Mouse (Mus musculus) hindbrain, embryonic 11.5 days (tissue): ENCODE data around the gene Dmrt1. TPM values are rescaled to one million over a fixed set of nuclear protein-coding genes. Genes with fewer than 3 reads are reported as not detected.
A peak's percentile ranks its signal among the peaks of the same experiment; 100 is the strongest.
"Not testable (repeated sequence)": the region's sequence is repeated elsewhere in the genome, so short reads cannot be mapped to it uniquely, and the experiment has no call there.

Experiments
- ATAC-seq: fragments of 200-750 bp; cut with Nextera tagmentation; 2 replicates; pipeline ENCODE4 v1.8.0; 2017; ENCODE audit warnings: mild to moderate bottlenecking, moderate TSS enrichment, moderate library complexity; ENCODE audit not compliant: low FRiP score
- DNase-seq: peaks from one replicate; pipeline ENCODE4 v3.0.0-alpha.2; 2015; ENCODE audit warnings: low spot score
- H3K27ac ChIP-seq: fragments of 300-500 bp; sonication (generic); 2 replicates; pipeline ENCODE4 v1.5.1; 2014; ENCODE audit warnings: mild to moderate bottlenecking, low read depth, low read length
- H3K27me3 ChIP-seq: fragments of 300-500 bp; sonication (generic); 2 replicates; pipeline ENCODE4 v1.6.1; 2014; ENCODE audit warnings: mild to moderate bottlenecking, low read length, moderate library complexity, mixed read lengths; ENCODE audit not compliant: control insufficient read depth, insufficient read depth
- H3K36me3 ChIP-seq: fragments of 300-500 bp; sonication (generic); 2 replicates; pipeline ENCODE4 v1.6.1; 2014; ENCODE audit warnings: mild to moderate bottlenecking, low read length, moderate library complexity, mixed read lengths; ENCODE audit not compliant: control insufficient read depth, insufficient read depth
- H3K4me1 ChIP-seq: fragments of 300-500 bp; sonication (generic); replicated peaks from 2 replicates; pipeline ENCODE4 v1.6.1; 2014; ENCODE audit warnings: low read length, mixed read lengths; ENCODE audit not compliant: control insufficient read depth, insufficient read depth
- H3K4me2 ChIP-seq: fragments of 300-500 bp; sonication (generic); replicated peaks from 2 replicates; pipeline ENCODE4 v1.6.1; 2014; ENCODE audit warnings: mild to moderate bottlenecking, low read depth, low read length
- H3K4me3 ChIP-seq: fragments of 300-500 bp; sonication (generic); 2 replicates; pipeline ENCODE4 v1.5.1; 2014; ENCODE audit warnings: low read depth, low read length
- H3K9ac ChIP-seq: fragments of 300-500 bp; sonication (generic); 2 replicates; pipeline ENCODE4 v1.6.1; 2014; ENCODE audit warnings: low read depth, low read length
- H3K9me3 ChIP-seq: fragments of 300-500 bp; sonication (generic); 2 replicates; pipeline ENCODE4 v1.6.1; 2016; ENCODE audit warnings: low read length; ENCODE audit not compliant: control insufficient read depth
- WGBS: fragments of 180-500 bp; shearing (Covaris S2); extraction: QIAGEN DNeasy Blood & Tissue Kit; methylation state at CpG from one replicate; pipeline ENCODE4 v1.1.7; 2014; 5-methylcytosine and 5-hydroxymethylcytosine counted together
- polyA plus RNA-seq: library from polyadenylated mRNA; unstranded; fragments of >200 nt; fragmentation: Nextera tagmentation; extraction: Ambion mirVana; gene quantifications from 2 replicates; pipeline ENCODE4 v1.2.1, GENCODE M21; 2014

Gene Dmrt1
- polyA plus RNA-seq: 0.06 and 0.15 TPM in 2 replicates

DNA sequence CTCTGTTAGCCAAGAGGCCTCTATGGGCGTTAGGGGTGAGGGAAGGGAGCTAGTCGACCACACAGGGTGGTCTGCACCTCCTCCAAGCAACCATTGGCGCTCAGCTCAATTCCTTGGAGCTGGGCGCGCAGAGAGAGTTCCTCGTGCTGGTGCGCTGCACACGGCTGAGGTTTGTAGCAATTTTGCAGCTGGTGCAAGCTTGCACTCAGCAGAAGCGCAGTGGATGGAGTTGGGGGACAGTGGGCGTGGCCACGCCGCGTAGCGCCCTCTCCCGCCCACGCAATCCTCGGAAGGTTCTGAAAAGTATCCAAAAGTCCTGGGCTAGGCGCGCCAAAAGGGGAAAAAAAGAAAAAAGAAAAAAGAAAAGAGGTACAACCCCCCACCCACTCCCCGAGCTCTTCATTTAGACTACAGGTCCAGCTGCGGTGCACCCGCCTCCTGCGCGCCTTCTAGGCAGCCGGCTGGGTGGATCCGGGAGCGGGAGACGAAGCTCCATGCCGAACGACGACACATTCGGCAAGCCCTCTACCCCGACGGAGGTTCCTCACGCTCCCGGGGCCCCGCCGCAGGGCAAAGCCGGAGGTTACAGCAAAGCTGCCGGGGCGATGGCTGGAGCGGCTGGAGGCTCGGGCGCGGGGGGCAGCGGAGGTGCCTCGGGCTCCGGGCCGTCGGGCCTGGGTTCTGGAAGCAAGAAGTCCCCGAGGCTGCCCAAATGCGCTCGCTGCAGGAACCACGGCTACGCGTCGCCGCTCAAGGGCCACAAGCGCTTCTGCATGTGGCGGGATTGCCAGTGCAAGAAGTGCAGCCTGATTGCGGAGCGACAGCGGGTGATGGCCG lies at the start of gene Dmrt1:
Gene Dmrt1 (plus strand): TSS at position 259 of the 837 bp plus-strand sequence.
- peak within 1 kb of the TSS; percentile 27 for H3K4me3 ChIP-seq
- peaks cover 7% of the 10 kb centered on the region for H3K4me1 ChIP-seq
- no peak within 1 kb of the TSS for H3K9ac ChIP-seq
- DNase-seq (peak; percentile 62), ATAC-seq (no peak)
- no peaks in the 10 kb centered on the region for H3K36me3 ChIP-seq
- no peak within 1 kb of the TSS for H3K27ac ChIP-seq
- H3K9me3 ChIP-seq: no peaks in the 10 kb centered on the region
- under 1% methylated on average over 58 of the region's 64 CpGs for WGBS
- peak within 1 kb of the TSS; percentile 36 for H3K4me2 ChIP-seq
- peaks cover 49% of the 10 kb centered on the region for H3K27me3 ChIP-seq

- H3K4me3 ChIP-seq: no peak overlapping the region
- no peaks in the 10 kb centered on the region for H3K27me3 ChIP-seq
- H3K27ac ChIP-seq: no peak overlapping the region
- 91% methylated on average over 8 of the region's 8 CpGs for WGBS
- no peak overlapping the region for H3K9ac ChIP-seq
- no peak for ATAC-seq
- no peaks in the 10 kb centered on the region for H3K4me1 ChIP-seq
- H3K4me2 ChIP-seq: no peak overlapping the region
- H3K9me3 ChIP-seq: no peaks in the 10 kb centered on the region
- no peak for DNase-seq
- H3K36me3 ChIP-seq: no peaks in the 10 kb centered on the region
Observed at GRCm38 (mm10) chr19:25460760-25461159, 44.7 kb upstream of the Dmrt1 start.

DNA sequence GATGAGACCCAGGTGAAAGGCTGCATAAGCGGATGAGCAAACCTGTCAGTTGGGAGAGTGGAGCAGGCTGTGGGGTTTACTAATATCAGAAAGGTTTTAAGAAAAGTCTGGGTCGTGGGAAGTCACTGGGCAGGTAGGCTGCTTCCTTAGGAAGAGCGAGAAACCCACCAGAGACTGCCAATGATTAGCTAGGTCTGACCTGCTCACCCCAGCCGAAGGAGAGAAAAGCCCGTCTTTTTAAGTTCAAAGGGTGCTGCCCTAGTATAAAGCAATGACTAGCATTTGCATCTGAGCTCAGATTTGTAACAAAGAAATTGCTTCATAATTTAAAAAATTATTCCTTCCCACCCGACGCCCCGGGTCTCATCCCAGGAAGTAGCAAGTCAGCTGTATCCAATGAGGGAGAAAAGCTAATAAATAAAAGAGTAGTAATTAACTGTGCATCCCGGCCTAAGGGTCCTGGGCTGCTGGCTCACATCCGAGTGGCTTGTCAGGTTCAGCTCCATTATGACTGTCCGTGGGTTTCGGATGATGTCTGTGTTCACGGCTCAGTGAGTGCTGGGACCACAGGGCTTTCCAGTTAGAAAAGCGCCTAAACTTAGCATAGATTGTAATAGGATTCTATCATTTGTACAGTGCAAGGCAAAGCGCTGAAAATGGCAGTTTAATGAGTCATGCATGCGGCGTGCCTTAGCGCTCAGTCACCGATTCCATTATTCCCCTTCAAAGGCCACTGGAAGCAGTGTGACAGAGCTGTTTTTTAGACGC lies 43.7 kb upstream of the Dmrt1 start:
- H3K4me3 ChIP-seq: no peak overlapping the region
- no peak for ATAC-seq
- H3K9ac ChIP-seq: no peak overlapping the region
- peak; percentile 8 for DNase-seq
- H3K4me2 ChIP-seq: no peak overlapping the region
- H3K9me3 ChIP-seq: no peaks in the 10 kb centered on the region
- no peaks in the 10 kb centered on the region for H3K4me1 ChIP-seq
- H3K27me3 ChIP-seq: no peaks in the 10 kb centered on the region
- no peaks in the 10 kb centered on the region for H3K36me3 ChIP-seq
- WGBS: 61% methylated on average over 20 of the region's 20 CpGs
- H3K27ac ChIP-seq: no peak overlapping the region

GRCm38 (mm10) chr19:25475806-25476205 lies 29.6 kb upstream of the Dmrt1 start:
- H3K27ac ChIP-seq, H3K4me3 ChIP-seq, ATAC-seq, H3K4me1 ChIP-seq, H3K36me3 ChIP-seq, H3K27me3 ChIP-seq, H3K9me3 ChIP-seq, H3K9ac ChIP-seq, H3K4me2 ChIP-seq: not testable (repeated sequence)
- WGBS: 59% methylated on average over 4 of the region's 4 CpGs
- DNase-seq: peak; percentile 18

- Histone ChIP-seq H3K4me3 (no peak overlapping the region), H3K27me3 (no peaks in the 10 kb centered on the region), H3K9ac (no peak overlapping the region), H3K36me3 (no peaks in the 10 kb centered on the region), H3K9me3 (no peaks in the 10 kb centered on the region), H3K4me1 (no peaks in the 10 kb centered on the region), H3K27ac (no peak overlapping the region), H3K4me2 (no peak overlapping the region)
- 89% methylated on average over 5 of the region's 5 CpGs for WGBS
- ATAC-seq: no peak
- DNase-seq: no peak
Observed at GRCm38 (mm10) chr19:25479152-25479669, 26.2 kb upstream of the Dmrt1 start.

- H3K4me1 ChIP-seq: no peaks in the 10 kb centered on the region
- no peaks in the 10 kb centered on the region for H3K9me3 ChIP-seq
- WGBS: 83% methylated on average over 6 of the region's 6 CpGs
- no peaks in the 10 kb centered on the region for H3K27me3 ChIP-seq
- no peak overlapping the region for H3K9ac ChIP-seq
- H3K4me3 ChIP-seq: no peak overlapping the region
- DNase-seq: no peak
- no peaks in the 10 kb centered on the region for H3K36me3 ChIP-seq
- no peak for ATAC-seq
- H3K27ac ChIP-seq: no peak overlapping the region
- H3K4me2 ChIP-seq: no peak overlapping the region
Observed at GRCm38 (mm10) chr19:25480820-25481219, 24.6 kb upstream of the Dmrt1 start.

DNA sequence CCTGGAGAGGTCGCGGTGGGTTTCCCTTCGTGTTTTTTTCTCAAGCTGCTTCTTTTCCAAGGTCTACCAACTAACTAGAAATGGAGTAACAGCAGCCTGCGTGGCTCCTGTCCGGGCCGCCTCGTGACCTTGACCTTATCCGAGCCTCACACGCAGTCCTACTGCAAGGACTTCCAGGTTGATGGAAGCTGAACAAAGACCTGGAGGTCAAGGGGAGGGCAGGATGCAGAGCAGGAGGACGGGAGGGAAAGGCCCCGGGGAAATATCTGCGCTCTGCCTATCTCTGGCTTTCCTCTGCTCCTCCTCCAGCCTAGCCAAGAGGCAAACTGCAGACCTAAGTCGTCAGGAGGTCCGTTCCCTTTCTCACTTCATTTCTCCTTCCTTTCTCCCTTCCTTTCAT lies 18.9 kb upstream of the Dmrt1 start:
- H3K4me3 ChIP-seq: no peak overlapping the region

GRCm38 (mm10) chr19:25487350-25487749 lies 18.1 kb upstream of the Dmrt1 start:
- Histone ChIP-seq H3K4me1 (no peaks in the 10 kb centered on the region), H3K27me3 (peaks cover 3% of the 10 kb centered on the region; the same call in 1 of the 2 replicates), H3K36me3 (no peaks in the 10 kb centered on the region), H3K4me2 (no peak overlapping the region), H3K9me3 (no peaks in the 10 kb centered on the region), H3K27ac (no peak overlapping the region), H3K4me3 (no peak overlapping the region), H3K9ac (no peak overlapping the region)
- ATAC-seq (no peak), DNase-seq (no peak)
- WGBS: 33% methylated on average over 1 of the region's 1 CpGs

More for the DNA sequence above, 18.9 kb upstream of the Dmrt1 start:
- Histone ChIP-seq H3K9me3 (no peaks in the 10 kb centered on the region), H3K36me3 (no peaks in the 10 kb centered on the region), H3K4me2 (no peak overlapping the region), H3K27me3 (peaks cover 3% of the 10 kb centered on the region; the same call in 1 of the 2 replicates), H3K27ac (no peak overlapping the region), H3K4me1 (no peaks in the 10 kb centered on the region), H3K9ac (no peak overlapping the region)
- no peak for ATAC-seq
- peak; percentile 28 for DNase-seq
- WGBS: 16% methylated on average over 14 of the region's 14 CpGs
